In genomic region chr2:102185069-102185950, GRCm38 (mm10) we compare ENCODE assay signal across 8 mouse cellular contexts. TPM values are rescaled to one million over a fixed set of nuclear protein-coding genes. Genes with fewer than 3 reads are reported as not detected.
DNase-seq lines count a peak whose midpoint lies in the region; ATAC-seq and TF ChIP-seq lines count a peak whose summit lies in the region.

No protein-coding gene starts in this region.

- intact Hi-C loops in gastrocnemius, postnatal 14 days (cut with DNase I; ENCODE audit: low total_unique reads): no loop called here

- H3K9ac ChIP-seq in forebrain, embryonic 11.5 days (ENCODE audit: low read length): peak overlapping the region; percentile 87
- peak overlapping the region; percentile 67 for H3K9ac ChIP-seq in intestine, postnatal 0 days (ENCODE audit: low read depth, low read length)

- H3K4me1 ChIP-seq in forebrain, embryonic 11.5 days (replicated peaks; ENCODE audit: control insufficient read depth, insufficient read depth, low read length): peaks cover 2% of the 10 kb centered on the region; the same call in 1 of the 2 replicates
- H3K4me1 ChIP-seq in intestine, postnatal 0 days (replicated peaks; ENCODE audit: control insufficient read depth, insufficient read depth, low read length): no peaks in the 10 kb centered on the region
- peaks cover 17% of the 10 kb centered on the region for H3K4me1 ChIP-seq in testis, adult 2 months (ENCODE audit: control insufficient read depth, insufficient read depth, low read length)

- TF ChIP-seq POLR2A in testis, adult 2 months (IDR thresholded peaks at IDR 0.05; ENCODE audit: control insufficient read depth, low read depth, low read length): no peak

- H3K4me3 ChIP-seq in forebrain, embryonic 11.5 days (ENCODE audit: low read depth, low read length): peak overlapping the region; percentile 83
- peak overlapping the region; percentile 78 for H3K4me3 ChIP-seq in intestine, postnatal 0 days (ENCODE audit: low read depth, low read length)
- H3K4me3 ChIP-seq in testis, adult 2 months (ENCODE audit: control insufficient read depth, low read depth, low read length): peak overlapping the region; percentile 85

- no peaks in the 10 kb centered on the region for H3K9me3 ChIP-seq in forebrain, embryonic 11.5 days (ENCODE audit: control insufficient read depth, low read length)
- no peaks in the 10 kb centered on the region for H3K9me3 ChIP-seq in intestine, postnatal 0 days (ENCODE audit: control insufficient read depth)

- peak; percentile 40 for ATAC-seq in forebrain, embryonic 11.5 days (replicated peaks; ENCODE audit: low FRiP score)
- 0 out of 2 replicates have a peak, but pooled peaks have one; percentile 3 for ATAC-seq in intestine, postnatal 0 days

- no peaks in the 10 kb centered on the region for H3K36me3 ChIP-seq in forebrain, embryonic 11.5 days (ENCODE audit: control insufficient read depth, insufficient read depth, low read length)
- H3K36me3 ChIP-seq in intestine, postnatal 0 days (ENCODE audit: control insufficient read depth, insufficient read depth): no peaks in the 10 kb centered on the region
- no peaks in the 10 kb centered on the region for H3K36me3 ChIP-seq in testis, adult 2 months (ENCODE audit: control insufficient read depth, insufficient read depth, low read length)

- TF ChIP-seq CTCF in intestine, postnatal 0 days (IDR thresholded peaks at IDR 0.05; ENCODE audit: low read depth): no peak
- no peak for TF ChIP-seq CTCF in testis, adult 2 months (IDR thresholded peaks at IDR 0.05; ENCODE audit: control insufficient read depth, insufficient read depth, insufficient replicate concordance, low read depth, low read length)

- under 1% methylated on average over 24 of the region's 24 CpGs for WGBS in forebrain, embryonic 11.5 days
- WGBS in intestine, postnatal 0 days: 3% methylated on average over 24 of the region's 24 CpGs

- no peaks in the 10 kb centered on the region for H3K27me3 ChIP-seq in forebrain, embryonic 11.5 days (ENCODE audit: control insufficient read depth, insufficient read depth, low read length)
- H3K27me3 ChIP-seq in intestine, postnatal 0 days (replicated peaks; ENCODE audit: control insufficient read depth, insufficient read depth, low read length): no peaks in the 10 kb centered on the region
- H3K27me3 ChIP-seq in testis, adult 2 months (ENCODE audit: control insufficient read depth, insufficient read depth, low read length): no peaks in the 10 kb centered on the region

- peak overlapping the region; percentile 68 for H3K27ac ChIP-seq in forebrain, embryonic 11.5 days (ENCODE audit: low read depth, low read length)
- 0 out of 2 replicates have a peak overlapping the region, but pooled peaks have one; percentile 74 for H3K27ac ChIP-seq in intestine, postnatal 0 days (ENCODE audit: low read depth, low read length)
- H3K27ac ChIP-seq in testis, adult 2 months (ENCODE audit: control insufficient read depth, insufficient read depth, low read depth, low read length): peak overlapping the region; percentile 56; the same call in 1 of the 2 replicates

- H3K4me2 ChIP-seq in forebrain, embryonic 11.5 days (ENCODE audit: low read depth, low read length, severe bottlenecking): peak overlapping the region; percentile 58
- peak overlapping the region; percentile 97 for H3K4me2 ChIP-seq in intestine, postnatal 0 days (replicated peaks; ENCODE audit: low read depth)

- DNase-seq in gastrocnemius, postnatal 14 days: peak; percentile 32
- no peak for DNase-seq in gastrocnemius, adult 8-10 months (ENCODE audit: low spot score in 2 of 2)
- peak; percentile 43 for DNase-seq in NIH3T3 (ENCODE audit: low read depth)
- peak; percentile 74 for DNase-seq in forebrain, embryonic 11.5 days (ENCODE audit: low spot score)
- peak; percentile 67 for DNase-seq in lung, postnatal 10 days
- DNase-seq in spleen, postnatal 14 days (ENCODE audit: low spot score in 2 of 2): no peak

RNA-seq across cellular contexts. Expression of gene Ldlrad3, which starts 0.9 kb away (rescaled TPM):
- total RNA-seq in gastrocnemius, postnatal 14 days (2021): 1 to 10 TPM; 7.3 to 8.8 TPM
- 1 to 10 TPM; 3.4 to 4.9 (median 3.8) TPM for total RNA-seq in gastrocnemius, adult 8-10 months (2022)
- 56.8 and 60.7 TPM in 2 replicates for polyA plus RNA-seq in forebrain, embryonic 11.5 days (2014; fragmentation: Nextera tagmentation; extraction: Ambion mirVana)
- 4.3 and 4.5 TPM in 2 replicates for polyA plus RNA-seq in intestine, postnatal 0 days (2015; fragmentation: Nextera tagmentation; extraction: Ambion mirVana)
- polyA plus RNA-seq in testis, adult 2 months (2012; rRNA removed): 1.7 and 1.8 TPM in 2 replicates

Comparison
In these comparisons a context has a peak if more than half of its experiments do, and no peak if none do; other contexts are left out.
1. DNase-seq: peak in gastrocnemius, postnatal 14 days (single experiment), NIH3T3 (single experiment), forebrain, embryonic 11.5 days (single experiment) and lung, postnatal 10 days (single experiment); none in gastrocnemius, adult 8-10 months (0 of 2) and spleen, postnatal 14 days (0 of 2).
2. RNA of gene Ldlrad3, which starts 0.9 kb away (polyA plus RNA-seq): 56.8 to 60.7 TPM in forebrain, embryonic 11.5 days; 4.3 to 4.5 TPM in intestine, postnatal 0 days and 1.7 to 1.8 TPM in testis, adult 2 months; every median in the first group is over 10 times any median in the second.
3. Peak in every context shown above with its lines, with median percentiles within 50 percentile points of each other: H3K27ac ChIP-seq and H3K4me3 ChIP-seq.